Mouse (Mus musculus) gastrocnemius, postnatal 14 days (tissue): ENCODE results near the gene Iqca. TPM values are rescaled to one million over a fixed set of nuclear protein-coding genes. Genes with fewer than 3 reads are reported as not detected.

Experiments used
- DNase-seq: peaks from one replicate; pipeline ENCODE4 v3.0.0; 2021; ENCODE audit warnings: mixed read lengths
- intact Hi-C: fragments of 180-260 bp; cut with DNase I; formaldehyde crosslinking; loops from one replicate; pipeline ENCODE4 v1.15.1; 2025; ENCODE audit warnings: low total_unique reads
- total RNA-seq, 2 experiments: library from RNA; stranded (reverse); gene quantifications; 2 replicates each; pipeline ENCODE4 v1.2.3; 2021

The Iqca gene
- total RNA-seq, 2 experiments from 2014 or later: 0.16 TPM; not detected in 1

DNA sequence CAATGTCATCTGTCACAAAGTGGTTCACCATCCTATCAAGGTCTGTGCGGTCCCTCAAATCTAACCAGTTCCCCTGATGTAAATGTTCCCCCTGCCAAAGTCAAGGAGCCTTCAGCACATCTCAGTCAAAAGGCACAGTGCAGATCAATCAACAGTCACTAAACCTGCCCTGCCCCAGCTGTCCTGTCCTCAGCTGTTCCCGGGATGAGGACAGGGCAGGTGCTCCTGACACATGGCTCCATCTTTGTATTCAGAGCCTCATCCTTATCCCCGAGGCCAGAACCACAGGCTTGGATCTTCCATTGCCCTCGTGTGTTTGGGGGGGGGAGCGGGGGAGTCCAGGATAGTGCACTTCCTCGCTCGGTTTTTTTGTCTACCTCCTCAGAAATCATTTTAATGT is 3.4 kb upstream of the Iqca start:
- intact Hi-C loops: no loop called here
- no peak for DNase-seq

DNA sequence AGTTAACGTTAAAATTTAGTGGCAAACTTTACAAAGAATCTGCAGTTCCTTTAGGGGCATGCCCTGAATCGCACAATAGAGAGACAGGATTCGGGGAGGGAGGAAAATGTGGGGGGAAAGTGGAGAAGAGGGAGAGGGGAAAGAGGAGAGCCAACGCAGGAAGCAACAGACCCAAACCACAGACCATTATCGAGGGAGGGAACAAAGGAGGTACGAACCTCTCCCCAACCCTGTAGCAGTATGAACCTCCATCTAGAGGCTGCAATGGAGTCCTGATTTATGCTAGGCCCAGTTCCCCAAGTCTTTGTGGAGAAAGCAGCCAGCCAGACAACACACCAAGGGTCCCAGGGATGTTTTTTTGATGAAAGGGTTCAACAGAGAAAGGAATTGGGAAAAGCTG is 586 bp upstream of the Iqca start:
- DNase-seq: no peak
- intact Hi-C loops: no loop called here

DNA sequence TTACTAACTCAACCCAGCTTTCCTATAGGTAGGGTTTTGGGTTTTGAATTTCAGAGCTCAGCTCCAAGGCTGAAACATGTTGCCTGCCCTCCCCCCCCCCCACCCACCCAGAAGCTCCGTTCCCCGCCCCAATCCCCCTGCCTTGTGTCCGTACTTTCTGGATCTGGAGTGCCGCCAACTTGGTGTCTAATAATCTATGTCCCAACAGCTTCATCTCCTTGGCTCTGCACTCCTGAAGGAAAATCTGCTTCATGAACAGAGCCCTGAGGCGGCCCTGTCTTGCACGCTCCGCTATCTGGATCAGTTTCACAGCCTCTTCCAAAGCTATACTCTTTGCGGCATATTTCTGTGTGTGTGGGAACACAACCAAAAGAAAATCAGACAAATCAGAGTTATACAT is 13.5 kb downstream of the Iqca start:
- peak; percentile 20 for DNase-seq
- intact Hi-C loops: no loop called here

DNA sequence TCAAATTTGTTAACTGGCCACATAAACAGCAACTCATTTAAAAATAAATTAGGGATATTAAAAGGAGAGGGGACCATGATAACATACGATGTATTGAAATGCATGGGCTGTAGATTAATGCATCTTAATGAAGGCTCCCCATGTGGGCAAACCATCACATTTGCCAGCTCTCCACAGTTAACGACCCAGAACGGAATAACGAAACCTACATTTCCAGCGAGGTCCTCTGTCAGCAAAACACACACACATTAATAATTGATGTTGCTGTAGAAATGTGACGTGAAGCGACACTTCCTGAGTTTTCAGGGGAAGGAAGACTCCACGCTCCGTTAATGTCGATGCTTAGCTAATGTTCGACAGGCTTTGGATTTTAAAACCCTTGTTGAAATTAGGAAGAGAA is 20.8 kb downstream of the Iqca start:
- intact Hi-C loops: no loop called here
- DNase-seq: no peak

DNA sequence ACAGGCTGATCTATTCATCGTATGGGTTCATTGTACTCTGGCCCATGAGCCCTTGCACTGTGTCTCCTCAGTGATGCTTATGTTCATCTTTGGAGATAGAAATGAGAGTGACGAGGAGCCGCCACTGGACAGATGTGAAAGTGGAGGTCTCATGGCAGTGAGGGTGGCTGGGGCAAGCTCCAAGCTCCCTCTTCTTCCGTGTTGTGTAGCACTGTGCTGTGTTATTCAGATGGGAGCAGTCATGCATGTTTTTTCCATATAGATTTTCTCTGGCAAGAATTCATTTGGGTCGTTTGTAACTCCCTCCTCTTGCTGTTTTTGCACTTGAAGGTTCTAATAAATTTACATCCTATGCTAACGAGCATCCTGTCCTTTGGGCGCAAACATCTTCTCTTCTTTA is 21.2 kb downstream of the Iqca start:
- intact Hi-C loops: no loop called here
- DNase-seq: no peak

DNA sequence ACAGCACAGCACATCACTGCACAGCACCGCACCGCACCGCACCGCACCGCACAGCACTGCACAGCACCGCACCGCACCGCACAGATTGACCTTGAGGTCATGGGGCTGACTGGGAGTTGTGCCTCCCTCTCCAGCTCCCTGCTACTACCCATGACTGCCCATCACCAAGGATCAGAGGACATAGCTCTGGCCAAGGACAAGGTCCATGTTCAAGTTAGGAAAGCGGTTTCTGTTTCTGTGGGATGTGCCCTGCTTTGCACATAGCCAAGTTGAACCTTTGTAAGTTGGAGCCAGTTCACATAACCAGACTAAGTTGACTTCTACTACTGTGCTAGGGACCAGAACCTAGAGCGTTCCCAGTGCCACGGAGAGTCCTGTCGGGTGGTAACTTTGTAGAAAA is 28.6 kb downstream of the Iqca start:
- intact Hi-C loops: no loop called here
- no peak for DNase-seq

DNA sequence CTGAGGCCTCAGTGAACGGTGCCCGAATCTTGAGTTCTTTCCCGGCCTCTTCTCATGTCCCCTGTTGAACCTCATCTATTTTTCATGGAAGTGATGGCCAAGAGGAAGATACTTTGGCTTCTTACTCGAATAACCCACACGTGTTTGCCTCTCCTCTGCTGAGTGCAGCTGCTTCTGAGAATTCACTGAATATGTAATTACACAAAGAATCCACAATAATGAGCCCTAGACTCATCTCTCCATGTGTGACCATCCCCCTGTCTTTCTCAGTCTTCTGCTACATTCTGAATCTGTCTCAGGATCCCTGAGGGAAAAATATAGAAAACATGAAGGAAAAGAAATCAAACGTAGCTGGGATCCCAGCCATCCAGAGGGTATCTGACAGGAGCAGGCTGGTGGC is 32.5 kb downstream of the Iqca start:
- no peak for DNase-seq
- intact Hi-C loops: no loop called here

DNA sequence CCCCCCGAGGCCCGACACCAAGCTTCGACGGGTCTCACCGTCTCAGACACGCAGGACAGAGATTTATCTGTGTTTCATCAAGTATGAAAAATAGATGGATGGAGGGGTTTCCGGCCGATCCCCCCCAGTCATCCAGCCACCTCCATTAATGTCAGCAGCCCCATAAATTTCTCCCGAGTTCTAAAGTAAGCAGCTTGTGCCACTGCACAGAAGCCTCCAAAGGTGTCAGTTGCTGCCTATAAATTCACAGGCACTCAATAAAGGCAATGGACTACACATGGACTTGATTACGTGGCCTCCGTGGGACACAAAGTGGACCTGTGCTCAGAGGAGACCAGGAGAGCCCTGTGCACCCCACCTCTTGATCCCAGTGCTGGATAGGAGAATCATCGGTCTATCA is 34.0 kb downstream of the Iqca start:
- intact Hi-C loops: no loop called here

DNA sequence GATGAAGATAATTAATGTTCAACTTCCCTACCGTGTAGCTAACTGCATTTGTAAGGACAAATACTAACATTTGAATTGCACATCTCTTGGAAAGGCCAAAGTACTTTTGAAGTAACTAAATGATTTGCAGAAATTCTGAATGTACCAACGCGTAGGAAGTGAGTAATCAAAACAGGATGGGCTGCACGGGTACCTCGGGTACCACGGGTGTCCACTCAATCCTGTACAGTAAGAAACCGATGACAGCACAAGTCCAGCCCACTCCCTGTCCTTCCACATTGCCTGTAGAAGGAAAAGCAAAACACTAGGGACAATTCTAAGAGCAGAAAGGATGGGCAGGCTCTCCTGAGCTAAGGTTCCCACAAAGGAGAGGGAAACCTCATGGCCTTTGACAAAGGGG is 36.0 kb downstream of the Iqca start:
- no peak for DNase-seq
- intact Hi-C loops: no loop called here

More for the DNA sequence above, 34.0 kb downstream of the Iqca start:
- no peak for DNase-seq

DNA sequence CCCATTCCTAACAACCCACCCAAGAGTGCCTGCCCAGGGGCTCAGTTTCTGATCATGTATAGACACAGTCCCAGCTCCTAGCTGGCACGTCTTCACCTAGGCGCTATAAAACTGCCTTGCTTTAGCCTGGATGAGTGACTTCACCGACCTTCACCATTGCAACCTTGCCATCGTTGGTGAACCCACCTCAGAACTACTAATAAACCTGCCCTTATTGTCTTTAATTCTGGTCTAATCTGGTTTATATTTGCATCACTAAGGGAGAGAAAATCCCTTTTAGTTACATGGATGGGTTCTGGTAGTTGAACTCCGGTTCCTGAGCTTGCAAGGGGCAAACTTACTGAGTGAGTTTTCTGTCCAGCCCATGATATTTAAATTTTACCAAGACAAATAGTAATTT is 38.6 kb downstream of the Iqca start:
- no peak for DNase-seq
- intact Hi-C loops: no loop called here

DNA sequence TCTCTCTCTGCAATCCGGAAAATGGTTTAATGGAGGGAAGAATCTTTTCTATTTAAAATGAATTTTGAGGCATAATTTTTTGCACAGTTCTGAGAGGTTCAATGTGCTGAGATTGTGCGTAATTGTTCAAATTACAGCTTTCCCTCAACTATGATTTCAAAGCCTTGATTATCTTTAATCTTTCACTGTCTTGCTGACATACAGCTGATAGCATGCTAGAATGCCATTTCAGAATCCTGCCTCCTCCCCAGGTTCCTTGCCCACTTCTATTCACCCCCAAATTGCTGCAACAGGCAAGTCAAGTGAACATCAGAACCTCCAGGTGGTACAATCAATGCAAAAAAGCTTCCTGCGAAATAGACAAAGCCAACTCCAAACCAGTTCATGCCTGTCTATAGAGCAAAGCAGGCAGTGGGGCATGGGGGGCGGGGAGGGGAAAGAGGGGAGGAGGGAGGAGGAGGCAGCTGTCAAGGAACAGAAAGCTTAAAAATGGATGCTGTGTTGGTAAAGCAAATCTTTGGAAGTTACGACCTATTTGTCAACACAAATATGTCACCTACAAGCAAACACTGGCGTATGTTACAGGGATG is 39.5 kb downstream of the Iqca start:
- no peak for DNase-seq
- intact Hi-C loops: no loop called here

DNA sequence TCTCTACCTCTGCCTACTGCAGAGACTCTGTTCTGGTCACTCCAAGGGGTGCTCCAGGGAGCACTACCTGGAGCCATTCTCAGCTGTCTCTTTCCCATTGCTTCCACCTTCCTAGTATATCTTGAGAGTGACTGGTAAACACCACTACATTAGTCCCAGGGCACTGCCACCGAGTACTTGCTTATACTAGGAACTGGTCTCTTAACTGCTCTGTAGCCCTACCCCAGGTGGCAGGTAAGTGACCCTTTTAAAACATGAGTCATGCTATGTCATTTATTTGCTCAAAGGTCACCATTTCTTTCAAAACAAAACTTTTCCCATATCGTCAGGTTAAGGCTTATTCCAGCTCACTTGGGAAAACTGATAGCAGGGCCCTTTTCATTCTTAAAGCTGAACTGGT is 40.5 kb downstream of the Iqca start:
- DNase-seq: no peak
- intact Hi-C loops: no loop called here

DNA sequence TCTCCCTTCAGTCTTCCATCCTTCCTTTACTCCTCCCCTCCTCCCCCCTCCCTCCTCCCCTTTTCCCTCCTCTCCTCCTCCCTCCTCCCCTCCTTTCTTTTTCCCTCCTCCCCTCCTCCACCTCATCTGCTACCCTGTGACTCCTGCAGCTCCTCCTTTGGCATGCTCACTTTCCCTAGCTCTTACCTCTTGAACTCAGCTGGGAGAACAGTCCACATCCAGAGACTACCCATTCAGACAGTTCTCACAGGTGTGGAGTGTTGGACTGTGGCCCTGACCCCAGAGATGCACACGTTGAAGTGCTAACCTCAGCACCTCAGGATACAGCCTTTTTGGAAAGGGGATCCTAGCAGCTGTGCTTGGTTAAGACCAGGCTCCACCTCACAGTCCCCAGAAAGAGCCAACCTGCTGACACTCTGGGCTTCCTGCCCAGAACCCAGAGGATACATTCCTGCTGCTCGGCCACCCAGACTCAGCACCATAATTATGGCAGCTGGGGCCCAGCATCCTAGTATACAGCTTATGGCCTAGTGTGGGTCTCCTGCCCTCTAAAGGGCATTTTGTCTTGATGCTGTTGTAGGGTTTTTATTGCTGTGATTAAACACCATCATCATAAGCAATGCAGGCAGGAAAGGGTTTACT is 41.9 kb downstream of the Iqca start:
- intact Hi-C loops: no loop called here
- peak; percentile 45 for DNase-seq

DNA sequence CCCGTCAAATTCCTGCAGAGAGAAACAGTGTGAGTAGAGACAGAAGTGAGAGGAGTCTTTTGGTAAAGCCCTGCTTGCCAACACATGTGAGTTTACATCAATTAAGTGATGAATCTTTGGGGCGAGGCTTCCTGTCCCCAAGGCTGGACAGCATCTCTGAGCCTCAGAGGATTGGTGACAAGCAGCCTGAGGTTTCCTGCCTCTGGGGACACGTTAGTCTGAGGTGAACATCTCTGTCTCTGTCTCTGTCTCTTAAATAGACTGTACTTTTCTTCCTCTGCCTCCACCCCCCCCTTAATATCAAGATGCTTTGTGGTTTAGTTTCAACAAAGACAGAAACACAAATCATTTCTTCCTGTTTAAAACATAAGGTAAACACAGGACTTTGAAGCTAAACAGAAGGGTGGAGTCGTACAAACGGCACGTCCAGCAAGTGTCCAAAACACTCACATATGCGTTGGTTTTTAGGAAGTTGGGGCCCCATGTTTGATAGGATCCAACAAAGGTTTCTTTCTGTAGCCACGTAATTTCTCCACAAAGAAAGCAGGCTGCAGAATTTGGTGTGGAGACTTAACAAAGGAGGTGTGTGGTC is 49.2 kb downstream of the Iqca start:
- DNase-seq: no peak
- intact Hi-C loops: no loop called here

DNA sequence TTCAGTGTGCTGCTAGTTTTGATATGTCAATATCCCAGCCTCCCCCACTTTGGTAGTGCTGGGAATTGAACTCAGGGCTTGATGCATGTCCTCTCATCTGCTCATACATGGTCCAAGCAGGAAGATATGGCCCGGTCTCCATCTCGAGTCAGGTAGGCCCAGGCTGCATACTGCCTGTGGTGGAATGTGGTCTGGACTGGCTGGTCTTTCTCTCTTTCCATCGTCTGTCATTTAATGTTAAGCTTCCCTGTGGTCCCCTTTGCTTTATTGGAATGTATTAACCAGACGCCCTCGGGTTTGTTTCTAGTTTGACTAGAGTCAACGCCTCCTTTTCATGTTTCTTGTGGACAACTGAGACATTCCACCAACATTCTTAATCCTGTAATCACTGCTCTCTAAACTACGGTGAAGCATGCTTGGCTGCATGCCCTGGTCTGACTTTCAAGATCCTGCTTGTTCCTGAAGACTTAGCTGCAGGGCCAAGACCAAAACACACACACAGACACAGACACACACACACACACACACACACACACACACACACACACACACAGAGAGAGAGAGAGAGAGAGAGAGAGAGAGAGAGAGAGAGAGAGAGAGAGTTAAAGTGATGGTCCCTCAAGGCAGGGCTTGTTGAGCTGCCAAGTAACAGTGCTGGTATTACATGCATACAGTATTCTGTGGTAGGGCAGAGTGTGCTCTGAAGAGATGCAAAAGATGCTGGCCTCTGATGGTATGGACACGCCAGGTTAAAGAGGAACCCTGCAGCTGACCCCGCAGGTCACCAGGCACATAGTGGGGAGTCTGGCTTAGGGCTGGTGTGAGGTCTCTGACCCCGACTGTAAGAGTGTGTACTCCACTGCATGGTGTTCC is 52.6 kb downstream of the Iqca start:
- intact Hi-C loops: no loop called here
- no peak for DNase-seq

DNA sequence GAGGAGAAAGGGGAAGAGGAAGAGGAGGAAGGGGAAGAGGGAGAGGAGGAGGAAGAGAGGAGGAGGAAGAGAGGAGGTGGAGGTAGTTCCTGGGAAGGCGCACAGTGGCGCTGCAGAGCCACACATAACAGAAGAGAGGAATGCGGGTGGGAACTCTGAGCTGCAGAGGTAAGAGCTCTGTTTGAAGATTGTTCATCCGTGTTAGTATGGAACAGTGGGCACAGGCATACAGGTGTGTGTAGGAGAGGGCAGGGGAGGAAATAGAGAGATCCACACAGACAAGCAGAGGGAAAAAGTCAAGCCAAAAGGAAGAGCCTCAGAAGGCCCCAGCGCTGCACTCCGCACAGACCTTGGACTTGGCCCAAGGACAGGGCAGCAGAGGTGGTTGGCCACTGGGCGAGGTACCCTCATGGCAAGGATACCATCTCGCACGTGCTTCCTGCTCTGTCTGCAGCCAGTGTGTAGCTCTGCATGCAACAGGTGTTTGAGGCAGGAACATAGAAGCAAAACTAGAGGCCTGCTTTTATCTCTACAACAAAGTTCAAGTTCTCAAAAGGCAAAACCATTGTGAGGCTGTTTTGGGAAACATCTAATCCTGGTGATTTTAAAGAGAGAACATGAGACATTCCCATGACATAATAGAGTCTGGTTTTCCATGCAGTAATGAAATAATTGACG is 60.2 kb downstream of the Iqca start:
- intact Hi-C loops: loop anchor here (10.0 kb wide), 1 partner anchor 92 kb away; no protein-coding TSS in a partner anchor
- DNase-seq: no peak

DNA sequence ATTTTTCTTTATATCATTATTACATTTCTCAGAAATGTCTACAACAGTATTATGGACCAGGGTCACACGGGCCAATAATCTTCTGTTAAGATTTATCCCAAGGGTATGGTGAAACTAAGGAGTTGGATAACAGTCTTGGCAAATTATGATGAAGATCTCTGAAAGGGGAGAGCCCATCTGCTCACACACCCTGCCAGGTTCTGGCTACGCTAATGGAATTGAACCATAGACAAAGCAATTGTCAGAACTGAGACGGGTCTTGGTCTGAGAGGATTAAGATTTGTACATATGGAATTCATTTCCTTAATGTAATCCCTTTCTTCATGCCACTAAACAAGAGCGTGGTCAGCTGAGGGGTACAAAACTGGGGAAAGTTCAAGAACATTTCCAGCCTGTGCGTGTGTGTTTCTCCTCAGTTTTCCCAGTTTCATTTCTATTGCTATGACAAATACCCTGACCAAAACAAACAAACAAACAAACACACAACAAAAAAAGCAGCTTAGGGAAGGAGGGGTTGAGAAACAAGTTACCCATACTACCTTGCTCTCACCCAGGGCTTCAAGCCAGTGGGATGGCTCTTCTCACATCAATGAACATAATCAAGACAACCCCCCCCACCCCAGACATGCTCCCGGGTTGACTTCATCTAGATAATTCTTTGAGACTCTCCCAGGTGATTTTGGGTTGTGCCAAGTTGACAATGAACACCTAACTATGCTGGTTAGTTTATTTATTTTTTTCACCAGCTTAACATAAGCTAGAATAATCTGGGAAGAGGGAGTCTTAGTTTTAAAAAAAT is 64.8 kb downstream of the Iqca start:
- intact Hi-C loops: no loop called here
- DNase-seq: no peak

DNA sequence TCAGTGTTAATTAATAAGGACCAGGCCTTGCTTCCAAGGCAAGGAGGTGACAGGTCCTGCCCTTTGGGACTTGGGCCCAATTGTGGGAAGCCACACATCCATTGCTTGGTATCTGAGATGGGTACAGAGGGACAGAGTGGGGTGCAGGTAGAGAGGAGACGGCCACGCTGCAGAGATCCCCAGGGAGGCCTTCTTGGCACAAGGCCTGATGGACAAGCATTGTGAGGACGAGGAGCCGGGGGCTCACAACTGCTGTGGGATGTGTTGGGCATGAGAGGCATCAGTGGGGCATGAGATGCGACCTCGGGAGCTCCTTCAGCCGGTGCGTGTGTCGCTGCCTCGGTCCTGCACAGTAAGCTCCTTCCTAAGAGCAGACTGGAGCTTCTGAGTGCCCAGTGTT is 66.7 kb downstream of the Iqca start:
- no peak for DNase-seq
- intact Hi-C loops: no loop called here

DNA sequence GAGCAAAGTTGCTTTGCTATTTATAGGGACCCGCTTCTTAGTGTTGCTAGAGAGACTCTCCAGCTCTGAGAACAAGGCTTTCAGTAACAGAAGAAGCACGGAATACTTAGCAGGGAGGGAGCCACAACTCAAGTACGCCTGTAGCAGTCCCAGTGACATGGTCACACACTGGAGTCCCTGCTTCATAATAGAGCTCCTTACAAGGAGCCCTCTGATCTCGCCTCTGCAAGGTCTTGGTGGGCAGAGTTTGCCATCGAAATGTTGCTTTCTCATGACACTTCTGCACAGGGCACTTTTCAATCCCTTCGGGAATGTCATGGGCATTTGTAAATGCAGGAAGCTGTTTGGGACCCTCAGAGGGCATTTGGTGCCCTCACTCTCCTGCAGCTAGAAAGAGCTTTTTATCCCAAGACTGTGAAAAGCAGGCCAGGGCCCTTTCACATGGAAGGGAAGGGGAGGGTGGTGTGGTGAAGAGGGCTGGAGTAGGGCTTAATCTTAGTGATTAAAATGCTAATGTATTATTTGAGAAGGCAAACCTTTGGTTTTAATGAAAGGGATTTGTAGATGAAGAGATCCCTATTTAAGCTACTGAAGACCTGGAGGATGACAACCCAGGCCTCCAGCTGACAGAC is 67.6 kb downstream of the Iqca start:
- intact Hi-C loops: no loop called here
- DNase-seq: no peak
